Mouse (Mus musculus): ENCODE measurements around the gene Kif20b. TPM values are rescaled to one million over a fixed set of nuclear protein-coding genes. Genes with fewer than 3 reads are reported as not detected.

Kif20b gene
- polyA plus RNA-seq, 1 experiment, result 2.7 TPM

DNA sequence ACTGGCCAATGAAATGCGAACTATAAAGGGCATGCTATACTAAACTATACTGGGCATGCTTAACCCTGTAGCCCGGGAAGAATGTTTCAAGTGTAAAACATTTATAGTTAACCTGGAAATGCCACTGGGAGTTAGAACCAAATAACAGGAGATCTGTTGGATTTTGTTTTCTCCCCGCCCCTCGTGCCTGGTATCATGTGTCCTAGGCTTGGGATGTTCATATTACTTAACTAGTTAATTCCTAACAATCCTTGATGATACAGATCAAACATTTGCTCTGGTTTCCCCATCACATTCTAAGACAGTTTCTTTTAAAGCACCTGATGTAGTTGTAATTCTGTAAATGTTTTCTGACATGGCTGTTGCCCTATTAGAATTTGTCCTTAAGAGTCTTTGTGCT is 2.1 kb upstream of the Kif20b start:
- no peak for DNase-seq (ENCODE audit: low spot score)

DNA sequence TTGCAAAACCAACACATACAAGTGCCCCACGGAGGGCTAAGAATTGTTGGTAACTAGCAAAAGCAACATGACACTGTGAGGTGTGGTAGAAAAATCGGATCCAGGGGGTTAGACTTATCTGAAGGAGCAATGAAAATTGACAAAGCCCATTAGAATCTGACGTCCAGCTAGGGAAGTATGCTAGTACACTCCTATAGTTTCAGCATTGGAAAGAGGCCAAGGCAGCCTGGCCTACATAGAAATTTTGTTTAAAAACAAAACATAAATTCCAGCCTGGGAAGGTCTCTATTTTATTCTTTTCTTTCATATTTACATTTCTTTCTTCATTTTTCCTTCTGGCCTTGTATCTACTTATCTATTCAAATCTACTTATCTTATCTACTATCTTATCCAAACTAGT is 1.6 kb upstream of the Kif20b start:
- DNase-seq (ENCODE audit: low spot score), result no peak

DNA sequence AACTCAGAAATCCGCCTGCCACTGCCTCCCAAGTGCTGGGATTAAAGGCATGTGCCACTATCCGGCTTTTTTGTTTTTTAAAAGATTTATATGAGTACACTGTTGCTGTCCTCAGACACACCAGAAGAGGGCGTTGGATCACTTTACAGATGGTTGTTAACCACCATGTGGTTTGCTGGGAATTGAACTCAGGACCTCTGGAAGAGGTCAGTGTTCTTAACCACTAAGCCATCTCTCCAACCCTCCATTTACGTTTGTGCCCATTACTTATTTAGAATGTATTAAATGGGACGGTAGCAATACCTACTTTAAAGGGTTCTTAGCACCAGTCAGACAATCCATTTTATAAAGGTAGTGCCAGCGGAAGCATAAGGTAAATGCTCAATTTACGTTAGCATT is 909 bp upstream of the Kif20b start:
- no peak for DNase-seq (ENCODE audit: low spot score)

DNA sequence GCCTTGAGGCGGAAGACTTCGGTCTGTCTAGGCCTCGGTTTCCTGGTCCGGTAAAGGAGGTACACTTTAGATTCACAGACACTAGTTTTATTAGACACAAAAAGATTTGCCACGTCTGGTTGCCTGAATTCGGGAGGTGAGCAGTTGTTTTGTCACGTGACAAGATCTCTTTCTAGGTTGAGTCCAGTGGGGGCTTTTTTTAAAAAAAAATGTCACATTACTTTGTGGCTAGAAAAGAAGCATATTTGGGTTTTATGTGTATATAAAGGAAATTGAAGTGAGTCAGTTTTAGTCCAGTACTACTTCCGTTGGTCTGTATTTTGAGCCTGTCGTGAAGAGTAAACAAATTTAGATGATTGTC is 422 bp downstream of the Kif20b start:
- DNase-seq (ENCODE audit: low spot score), result no peak

DNA sequence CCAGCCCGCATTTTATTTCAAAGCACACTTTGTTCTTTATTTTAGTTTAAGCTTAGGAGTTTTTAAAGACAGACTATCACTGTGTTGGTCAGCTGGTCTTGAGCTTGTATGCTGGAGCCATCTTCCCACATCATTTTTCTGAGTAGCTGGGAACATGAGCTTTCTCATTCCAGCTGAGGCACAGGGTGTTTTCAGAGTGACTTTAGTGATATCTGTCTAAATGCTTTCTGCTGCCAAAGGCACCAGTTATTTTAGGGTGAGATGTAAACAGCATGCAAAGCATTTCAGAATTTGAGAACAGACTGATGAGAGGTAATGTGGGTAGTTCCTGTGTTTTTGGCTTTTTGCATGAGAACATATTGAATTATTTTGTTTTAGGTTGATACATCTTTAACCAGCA is 25.0 kb downstream of the Kif20b start:
- no peak for DNase-seq (ENCODE audit: low spot score)

DNA sequence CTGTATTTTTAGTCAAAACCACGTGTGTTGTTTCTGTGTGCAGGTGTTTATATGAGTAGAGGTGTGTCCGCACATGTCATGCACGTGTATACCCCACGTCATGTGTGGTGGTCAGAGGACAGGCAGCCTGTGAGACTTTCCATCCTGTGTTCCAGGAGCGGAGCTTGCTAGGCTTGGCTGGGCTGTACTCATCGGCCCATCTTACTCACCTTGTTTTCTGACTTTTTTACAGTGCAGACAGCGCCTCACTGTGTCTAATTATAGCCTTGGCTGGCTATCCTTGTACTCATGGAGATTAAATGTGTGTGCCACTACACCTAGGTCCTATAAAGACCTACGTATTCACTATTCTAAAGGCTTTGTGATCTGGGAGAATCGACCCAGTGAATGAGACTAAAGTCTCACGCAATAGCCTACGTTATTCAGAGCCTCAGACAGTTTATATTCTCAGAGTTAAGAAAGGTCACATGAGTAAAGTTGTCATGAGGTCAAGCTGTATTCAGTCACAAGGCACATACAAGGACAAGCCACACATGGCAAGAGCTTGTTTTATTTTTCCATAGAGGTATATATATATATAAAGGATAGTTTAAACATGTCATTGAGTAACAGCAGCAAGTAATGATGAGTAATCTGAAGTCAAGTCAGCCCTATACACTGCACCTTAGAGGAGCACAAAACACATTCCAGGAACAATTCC is 31.8 kb downstream of the Kif20b start:
- DNase-seq (ENCODE audit: low spot score), result no peak

DNA sequence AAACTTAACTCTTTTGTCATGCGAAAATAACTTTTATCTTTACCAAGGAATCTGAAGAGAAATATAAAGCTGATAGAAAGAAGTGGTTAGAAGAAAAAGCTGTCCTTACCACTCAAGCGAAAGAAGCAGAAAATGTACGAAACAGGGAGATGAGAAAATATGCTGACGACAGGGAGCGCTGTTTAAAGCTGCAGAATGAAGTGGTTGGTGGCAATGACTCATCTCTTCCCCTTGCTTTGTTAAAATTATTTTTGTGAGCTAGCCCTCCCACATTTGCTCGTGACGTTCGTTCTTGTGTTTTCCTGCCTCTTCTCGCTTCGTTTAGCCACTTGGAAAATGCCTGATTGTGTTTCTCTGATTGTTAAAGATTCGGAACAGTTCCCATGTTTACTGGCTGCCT is 37.2 kb downstream of the Kif20b start:
- DNase-seq (ENCODE audit: low spot score), result no peak

DNA sequence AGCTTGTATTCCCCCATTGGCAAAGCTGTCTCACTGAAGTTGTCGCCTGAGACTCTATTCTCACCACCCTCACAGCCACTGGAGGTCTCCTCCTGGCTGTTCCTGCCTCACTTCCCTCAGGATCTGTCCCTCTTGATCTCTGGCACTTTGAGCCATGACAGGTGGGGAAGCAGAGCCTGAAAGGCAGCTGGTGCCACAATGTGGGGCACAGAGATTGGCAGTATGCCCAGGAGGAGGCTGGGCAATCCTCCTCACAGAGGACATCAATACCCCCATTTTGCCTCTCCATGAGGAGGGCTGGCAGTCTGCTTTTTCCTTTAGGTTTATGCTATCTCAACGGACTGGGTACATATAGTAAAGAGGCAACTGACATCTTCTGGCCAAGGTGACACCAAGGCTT is 62.6 kb downstream of the Kif20b start:
- DNase-seq (ENCODE audit: low spot score), result no peak

DNA sequence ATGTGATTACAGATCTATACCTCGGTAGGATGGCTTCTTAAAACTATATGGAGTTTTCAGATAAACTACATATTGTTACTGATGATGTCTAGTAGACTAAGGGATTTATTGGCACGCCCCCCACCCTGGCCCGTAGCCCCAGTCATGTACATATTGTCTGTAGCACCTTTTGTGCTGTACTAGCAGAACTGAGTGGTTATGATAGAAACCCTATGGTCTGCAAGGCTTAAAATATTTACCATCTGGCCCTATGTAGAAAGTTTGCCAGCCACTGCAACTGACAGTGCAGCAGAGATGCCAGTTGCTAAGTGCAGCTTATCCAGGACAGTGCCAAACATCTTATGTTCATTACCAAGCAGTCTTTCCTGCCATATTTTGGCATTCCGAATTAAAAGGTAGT is 68.3 kb downstream of the Kif20b start:
- no peak for DNase-seq (ENCODE audit: low spot score)

DNA sequence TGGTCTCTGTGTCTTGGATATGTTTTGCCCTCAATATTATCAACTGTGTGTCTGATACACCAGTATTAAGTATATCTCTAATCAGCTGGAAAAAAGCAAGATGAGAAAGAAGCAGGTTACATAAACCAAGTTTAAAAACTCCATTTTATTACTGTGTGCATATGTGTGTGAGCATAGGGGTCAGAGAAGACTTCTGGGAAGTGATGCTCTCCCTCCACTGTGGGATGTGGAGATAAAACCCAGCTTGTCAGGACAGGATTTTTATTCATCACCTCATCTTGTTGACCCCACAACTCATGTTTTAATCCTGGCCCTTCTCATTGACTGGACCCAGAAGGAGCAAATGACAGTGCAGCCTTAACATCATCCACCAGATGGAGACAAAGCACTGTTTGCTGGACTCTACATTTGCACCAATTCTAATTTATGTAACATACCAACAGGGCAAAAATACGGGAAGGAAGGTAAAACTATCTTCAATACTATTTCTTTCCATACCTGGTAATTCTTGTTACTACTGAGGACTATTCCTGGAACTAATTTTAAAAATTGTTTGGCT is 70.9 kb downstream of the Kif20b start:
- DNase-seq (ENCODE audit: low spot score), result no peak

DNA sequence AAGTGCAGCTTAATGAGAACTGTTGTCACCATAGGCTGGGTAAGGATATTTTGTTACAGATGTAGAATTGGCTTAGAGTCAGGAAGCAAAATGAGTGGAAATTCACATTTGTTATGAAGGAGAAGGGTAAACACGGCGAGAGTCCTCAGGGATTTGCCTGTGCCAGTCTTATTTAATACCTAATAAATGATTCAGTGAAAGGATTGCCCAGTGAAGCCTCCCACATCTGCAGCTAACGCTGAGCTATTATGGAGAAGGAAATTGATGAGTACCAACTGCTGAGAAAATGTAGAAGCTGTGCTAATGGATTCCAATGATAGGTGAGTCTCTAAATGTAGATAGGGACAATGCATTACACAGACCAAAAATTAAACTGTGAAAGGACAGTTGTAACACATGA is 92.9 kb downstream of the Kif20b start:
- DNase-seq (ENCODE audit: low spot score), result no peak

DNA sequence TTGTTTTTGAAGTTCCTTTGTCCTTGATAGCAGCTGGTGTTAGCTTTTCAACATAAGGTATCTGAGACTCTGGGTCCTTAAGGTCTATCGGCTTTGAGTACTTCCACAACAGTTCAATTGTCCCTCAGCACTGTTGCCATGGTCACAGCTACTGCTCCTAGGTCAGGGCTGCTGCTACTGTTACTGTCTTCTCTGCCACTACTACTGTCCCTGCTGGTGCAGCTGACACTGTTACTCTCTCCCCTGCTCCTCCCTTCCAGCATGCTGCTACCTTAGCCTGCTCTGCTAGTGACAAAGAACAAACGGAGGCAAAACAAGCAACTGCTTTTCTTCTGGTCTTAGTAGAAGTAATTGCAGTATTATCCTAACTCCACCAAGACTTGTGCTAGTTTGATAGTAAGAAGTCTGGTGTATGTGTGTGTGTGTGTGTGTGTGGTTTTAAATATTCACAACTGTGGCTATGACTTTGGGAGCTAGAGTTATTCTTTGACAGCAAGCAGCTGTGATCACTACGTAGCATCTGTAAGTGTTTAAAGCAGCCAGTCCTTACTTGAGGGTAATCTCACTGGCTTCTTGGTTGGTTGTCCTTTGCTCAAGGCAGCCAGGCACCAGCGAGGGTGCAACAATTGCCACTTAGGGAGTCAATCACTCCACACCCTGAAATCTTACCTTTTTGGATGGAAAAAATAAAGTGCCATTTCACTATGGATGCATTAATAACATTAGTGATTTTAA is 95.5 kb downstream of the Kif20b start:
- DNase-seq (ENCODE audit: low spot score), result no peak

DNA sequence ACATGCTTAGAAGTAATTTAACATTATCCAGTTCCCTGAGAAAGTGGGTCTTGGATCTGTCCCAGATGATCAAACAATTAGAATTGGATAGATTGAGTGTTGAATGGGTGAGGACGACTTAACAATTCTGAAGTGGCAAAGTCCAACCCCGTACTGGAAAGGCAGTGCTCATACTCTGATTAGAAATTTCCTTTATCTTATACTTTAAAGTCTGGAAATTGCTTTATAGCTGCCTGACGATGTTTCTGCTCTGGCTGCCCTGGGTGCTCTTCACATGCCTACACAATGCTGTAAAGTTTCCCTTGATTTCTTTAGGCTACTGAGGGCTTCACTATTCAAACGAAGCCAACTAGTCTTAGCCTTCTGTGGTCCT is 96.0 kb downstream of the Kif20b start:
- DNase-seq (ENCODE audit: low spot score), result no peak

Other genes with a start within 250 kb of the Kif20b start
- gene Slc16a12, start 175.1 kb upstream of the Kif20b start, polyA plus RNA-seq (2012; rRNA removed), result 9.0 and 13.4 TPM in 2 replicates
- 1.4 and 3.2 TPM in 2 replicates for gene Pank1, start 42.9 kb upstream of the Kif20b start, polyA plus RNA-seq (2012; rRNA removed)

Data from urinary bladder, adult 2 months (tissue).